Mouse (Mus musculus): ENCODE measurements at regions not wholly inside any gene's neighbourhood (a gene's known extent, or its start where the extent isn't known, plus 50 kb on each side); places are given as distances from the start of the nearest gene placed in this dataset.
"Not testable (repeated sequence)": the region's sequence is repeated elsewhere in the genome, so short reads cannot be mapped to it uniquely, and the experiment has no call there.

DNA sequence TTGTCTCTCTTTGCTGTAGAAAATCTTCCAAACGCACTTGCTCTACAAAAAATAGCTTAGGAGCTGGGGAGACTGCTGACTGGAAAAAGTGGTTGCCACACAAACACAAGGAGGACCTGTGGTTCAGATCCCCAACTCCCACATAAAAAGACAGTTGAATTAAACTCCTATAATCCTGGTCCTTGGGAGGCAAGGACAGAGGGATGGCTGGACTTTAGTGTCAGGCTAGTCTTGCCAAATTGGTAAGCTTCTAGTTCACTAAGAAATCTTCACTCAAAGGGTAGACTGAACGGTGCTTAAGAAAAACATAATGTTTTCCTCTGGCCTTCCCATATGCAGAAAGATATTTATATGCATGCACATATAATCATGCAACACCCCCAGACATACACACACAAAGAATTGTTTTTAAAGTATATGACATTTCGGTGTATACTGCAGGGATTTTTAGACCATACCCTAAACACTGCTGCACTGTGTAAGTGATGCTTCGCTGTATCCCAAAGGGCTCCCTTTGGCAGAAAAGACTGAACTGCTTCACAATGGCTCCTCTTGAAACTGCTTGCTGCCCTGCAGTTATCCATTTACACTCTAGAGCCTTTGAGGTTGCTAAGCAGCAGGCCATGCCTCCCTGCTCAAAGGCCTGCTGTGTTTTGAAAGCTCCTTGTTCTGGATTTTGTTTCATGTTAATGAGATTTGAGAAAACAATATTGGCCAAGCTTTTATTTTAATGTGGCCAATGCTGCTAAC lies 1299.3 kb downstream of the Zfp704 start:
- no peak for DNase-seq

DNA sequence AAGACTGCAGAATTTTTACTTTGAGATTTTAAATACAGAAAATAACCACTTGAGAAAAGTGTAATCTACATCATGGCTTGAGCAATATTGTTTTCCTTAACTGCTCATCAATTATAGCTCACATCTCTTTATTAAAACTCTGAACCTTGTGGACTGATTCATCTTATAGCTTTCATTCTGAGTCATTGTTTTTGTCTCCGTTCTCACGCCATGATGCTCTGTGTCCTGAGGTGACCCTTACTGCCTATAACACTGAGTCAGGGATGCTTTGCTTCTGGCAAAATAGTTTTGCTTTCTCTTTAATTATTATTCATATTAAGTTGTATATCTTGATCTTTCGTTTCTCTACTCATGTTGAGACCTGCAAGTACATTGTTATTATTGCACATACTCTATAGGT lies 1302.6 kb downstream of the Zfp704 start:
- DNase-seq = no peak

DNA sequence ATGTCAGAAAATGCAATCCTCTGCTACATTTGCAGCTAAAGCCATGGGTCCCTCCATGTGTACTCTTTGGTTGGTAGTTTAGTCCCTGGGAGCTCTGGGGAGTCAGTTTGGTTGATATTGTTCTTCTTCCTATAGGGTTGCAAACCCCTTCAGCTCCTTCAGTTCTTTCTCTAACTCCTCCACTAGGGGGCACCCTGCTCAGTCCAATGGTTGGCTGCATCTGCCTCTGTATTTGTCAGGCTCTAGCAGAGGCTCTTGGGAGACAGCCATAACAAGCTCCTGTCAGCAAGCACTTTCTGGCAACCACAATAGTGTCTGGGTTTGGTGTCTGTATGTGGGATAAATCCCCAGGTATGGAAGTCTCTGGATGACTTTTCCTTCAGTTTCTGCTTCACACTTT lies 1305.1 kb downstream of the Zfp704 start:
- DNase-seq = no peak

DNA sequence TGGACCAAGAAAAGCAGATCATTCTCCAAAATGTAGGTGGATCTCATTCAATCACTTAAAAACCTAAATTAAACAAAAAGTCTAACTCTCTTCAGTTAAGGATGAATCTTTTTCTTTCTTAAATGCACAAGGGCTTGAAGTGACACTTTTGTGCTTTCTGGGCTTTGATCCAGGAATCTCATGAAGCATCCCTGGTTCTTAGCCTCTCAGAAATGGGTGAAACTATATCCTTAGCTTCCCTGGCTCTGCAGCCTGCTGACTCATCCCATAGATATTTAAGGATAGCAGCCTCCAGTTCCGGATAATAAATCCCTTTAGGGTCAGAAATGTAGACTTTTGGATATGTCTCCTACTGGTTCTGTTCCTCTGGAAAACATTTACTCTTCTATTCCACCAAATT lies 1316.8 kb downstream of the Zfp704 start:
- no peak for DNase-seq

DNA sequence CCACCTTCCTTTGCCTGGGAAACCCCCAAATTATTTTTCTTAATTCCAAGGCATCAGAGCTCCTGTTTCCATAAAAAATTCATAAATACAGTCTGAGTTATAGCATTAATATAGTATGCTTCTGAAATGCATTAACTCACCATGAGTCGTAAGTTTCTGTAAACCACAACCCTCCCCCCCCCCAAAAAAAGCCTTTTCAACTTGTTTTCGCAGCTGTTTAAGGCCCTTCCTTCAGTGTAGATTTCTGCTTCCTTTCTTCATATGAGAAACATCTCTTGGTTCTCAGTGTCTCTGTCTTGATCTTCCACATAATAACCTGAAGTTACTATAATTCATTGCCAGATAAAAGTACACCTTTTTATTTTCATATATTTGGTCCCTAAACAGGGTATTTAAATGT lies 1320.3 kb downstream of the Zfp704 start:
- no peak for DNase-seq

DNA sequence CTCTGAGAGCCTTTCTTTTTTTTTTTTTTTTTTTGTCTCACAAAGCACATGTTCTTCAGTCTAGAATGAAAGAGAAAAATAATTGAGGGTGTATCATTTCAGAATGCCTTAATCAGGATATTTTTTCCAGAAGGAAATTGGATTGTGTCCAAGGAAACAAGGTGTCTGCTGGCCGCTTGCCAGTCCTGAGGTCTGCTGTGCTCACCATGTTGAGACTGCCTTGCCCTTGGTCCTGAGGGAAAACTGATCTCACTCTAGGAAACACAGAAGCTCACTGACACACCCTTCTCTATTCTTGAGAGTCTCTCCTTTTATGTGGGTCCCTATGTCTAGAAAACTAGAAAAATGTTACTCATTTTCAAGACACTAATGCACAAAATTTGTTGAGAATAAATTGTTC lies 1321.4 kb downstream of the Zfp704 start:
- peak; percentile 4 for DNase-seq

DNA sequence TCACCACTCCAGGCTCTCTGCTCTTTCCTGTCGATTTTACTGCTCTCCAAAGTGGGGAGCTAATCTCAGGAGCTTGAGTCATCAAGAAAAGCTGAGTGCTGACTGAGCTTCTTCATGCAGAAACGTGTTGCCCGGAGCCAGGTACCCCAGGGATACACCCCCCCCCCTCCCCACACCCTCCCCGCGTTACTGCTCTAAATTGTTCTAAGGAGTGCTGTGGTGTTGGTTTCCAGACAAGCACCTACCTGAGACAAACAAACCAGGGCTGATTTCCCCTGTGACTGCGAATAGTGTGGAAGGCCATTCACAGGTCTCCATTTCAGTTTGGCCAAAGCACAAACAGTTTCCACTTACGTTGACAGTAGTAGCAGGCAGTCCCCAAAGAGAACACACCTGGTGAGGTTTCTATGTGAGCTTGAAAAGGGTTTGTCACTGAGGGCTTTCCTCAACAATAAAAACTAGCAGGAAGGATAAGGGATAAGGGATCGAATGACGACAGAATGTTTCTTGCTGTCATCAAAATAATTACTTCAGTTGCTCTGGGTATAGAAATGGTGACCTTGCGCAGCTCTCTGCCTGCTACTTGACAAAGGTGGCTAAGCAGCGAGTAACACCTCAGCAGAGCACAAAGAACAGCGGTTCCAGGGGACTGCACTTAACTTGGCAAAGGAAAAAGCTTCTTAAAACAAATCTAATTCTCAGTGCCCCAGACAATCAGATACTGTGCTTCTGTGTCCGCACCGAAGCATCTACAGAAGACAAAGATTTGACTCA lies 1325.0 kb downstream of the Zfp704 start:
- no peak for DNase-seq

DNA sequence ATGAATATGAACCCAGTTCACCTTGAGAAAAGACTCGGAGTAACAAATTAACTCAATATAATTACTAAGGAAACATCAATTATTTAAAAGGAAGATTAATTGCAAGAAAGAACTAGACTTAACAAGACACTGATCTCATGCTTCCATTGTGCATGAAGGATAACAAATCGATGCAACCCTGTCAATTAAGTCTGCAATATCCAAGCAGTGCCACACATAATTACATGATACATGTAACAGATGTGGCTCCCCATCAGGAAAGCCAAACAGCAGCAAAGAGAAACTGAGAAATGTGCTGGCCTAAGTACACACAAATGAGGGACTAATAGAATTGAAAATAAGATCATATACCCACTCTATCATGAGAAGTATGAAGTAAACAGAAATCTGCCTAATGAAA lies 1327.5 kb downstream of the Zfp704 start:
- no peak for DNase-seq

DNA sequence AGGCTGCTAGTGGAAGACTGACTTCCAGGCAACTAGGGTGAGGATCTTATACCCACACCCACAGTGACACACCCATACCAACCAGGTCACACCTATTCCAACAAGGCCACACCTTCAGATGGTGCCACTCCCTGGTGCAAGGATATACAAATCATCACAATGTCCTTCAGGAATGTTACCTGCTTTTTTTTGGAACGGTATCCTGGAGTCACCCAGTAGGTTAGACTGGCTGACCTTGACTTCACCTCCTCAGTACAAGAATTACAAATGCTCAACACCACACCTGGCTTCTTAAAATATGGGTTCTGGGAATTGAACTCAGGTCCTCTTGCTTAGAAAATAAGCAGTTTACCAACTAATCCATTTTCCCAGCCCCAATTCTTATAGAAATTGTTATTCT lies 1333.2 kb downstream of the Zfp704 start:
- no peak for DNase-seq

DNA sequence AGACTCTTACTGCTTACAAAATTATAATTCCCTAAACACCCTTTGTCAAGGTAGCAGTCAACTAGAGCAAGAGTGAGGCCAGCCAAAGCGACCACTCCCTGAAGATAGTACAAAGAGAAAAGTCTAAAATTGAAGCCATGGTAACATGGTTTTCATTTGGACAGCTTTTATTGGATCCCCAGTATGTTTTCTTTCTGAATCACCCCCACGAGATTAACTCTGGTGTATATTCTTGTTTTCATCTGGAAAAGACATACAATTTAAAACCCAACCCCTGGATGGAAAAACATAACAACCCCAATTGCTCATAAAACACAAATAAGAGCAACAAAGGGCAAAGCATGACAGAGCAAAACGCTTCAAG lies 1339.0 kb downstream of the Zfp704 start:
- DNase-seq = no peak

DNA sequence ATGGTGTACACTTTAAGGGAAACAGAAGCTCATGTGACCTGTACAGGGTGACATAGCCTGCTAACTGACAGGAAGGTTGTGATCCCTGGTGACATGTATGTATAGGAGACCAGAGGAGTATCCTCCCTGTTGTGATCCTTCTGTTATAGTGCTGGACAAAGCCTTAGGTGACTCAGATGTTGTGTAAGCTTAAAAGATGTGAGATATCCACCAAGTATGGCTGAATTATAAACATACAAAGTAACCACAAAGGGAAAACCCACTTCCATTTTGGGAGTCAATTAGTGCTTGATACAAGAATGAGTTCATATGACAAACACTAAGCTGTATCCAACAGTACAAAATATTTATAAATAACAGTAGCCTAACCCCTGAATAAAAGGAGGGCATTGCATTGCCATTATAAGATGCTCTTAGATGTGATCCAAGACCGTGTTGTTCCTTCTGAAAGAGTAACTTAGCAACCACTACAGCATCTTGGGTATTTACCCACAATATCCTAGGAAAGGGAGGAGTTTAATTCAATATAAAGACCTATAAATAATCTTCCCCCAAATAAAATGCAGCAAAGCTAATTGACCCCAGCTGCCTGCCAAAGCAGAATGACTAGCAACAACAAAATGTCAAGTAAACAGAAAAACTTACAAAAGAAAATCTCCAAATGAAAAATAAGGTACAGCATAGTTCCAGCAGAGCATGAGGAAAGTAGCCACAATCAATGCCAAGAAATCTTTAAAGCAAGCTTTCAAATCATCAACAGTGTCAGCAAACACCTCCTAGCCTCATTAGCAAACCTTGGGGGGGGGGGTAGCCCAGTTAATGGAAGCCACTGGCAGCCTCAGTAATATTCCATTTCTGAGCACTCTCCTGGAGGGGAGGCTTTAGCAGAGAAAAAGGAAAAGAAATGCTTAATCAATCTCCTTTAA lies 1339.6 kb downstream of the Zfp704 start:
- DNase-seq = no peak

DNA sequence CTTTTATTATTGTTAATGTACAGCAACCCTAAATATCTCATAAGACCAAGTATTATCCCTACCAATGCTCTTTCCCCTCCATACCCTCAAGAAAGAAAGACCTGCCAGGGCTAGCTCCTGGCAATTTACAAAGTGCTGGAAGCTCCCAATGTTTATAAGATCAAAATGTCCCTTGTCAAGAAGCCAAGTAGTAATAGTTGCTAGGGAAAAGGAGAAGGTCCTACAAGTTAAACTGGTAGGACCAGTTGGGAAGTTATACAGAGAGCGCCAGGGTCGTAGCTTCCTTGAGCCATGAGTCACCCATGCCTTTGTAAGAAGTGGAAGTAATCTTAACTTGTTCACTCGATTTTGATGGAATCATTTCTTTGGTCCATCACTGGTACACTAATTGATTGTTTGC lies 1344.1 kb downstream of the Zfp704 start:
- DNase-seq = no peak

DNA sequence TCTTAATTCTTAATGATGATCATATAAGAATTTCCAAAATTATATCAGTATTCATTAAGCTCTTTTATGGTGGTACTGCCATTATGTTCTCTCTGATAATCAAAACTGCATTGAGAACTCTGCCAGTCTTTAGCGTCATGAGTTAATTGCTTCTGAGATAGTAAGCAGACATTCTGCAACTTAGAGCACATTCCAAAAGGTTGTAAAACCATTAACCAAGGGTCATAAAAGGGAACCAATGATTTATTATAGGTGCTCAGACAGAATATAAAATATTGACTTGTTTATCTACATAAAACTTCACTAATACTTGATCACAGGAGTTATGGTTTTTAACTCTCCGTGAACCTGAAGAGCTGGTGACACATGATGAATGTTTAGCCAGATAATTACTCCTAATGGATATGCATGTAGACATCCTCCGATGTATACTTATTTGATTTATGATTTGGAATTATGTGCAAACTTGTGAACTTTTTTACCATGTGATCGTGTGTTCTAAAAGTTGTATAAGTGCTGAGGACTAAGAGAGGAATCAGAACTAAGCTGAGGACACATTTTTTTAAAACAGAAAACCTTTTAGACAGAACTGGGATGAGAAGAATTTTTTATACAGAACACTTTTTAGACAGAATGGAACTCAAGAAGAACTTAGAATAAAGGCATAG lies 1345.4 kb downstream of the Zfp704 start:
- DNase-seq = no peak

DNA sequence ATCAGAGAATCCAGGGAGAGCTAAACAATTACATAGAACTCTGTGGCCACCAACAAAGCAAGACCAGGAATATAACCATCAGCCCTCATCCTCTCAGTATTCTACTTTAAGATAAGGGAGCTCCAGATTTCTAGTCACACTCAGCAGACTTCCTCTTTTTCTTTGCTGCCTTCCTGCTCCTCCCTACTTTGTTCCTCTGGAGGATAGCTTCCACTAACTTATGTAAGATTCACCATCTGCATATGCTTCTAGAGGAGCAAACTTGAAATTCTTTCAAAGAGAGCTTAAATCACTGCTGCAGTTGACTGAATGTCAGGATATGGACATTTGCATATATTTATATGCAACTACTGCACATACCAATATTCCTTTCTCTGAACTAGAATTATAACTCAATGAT lies 1352.6 kb downstream of the Zfp704 start:
- DNase-seq = no peak

DNA sequence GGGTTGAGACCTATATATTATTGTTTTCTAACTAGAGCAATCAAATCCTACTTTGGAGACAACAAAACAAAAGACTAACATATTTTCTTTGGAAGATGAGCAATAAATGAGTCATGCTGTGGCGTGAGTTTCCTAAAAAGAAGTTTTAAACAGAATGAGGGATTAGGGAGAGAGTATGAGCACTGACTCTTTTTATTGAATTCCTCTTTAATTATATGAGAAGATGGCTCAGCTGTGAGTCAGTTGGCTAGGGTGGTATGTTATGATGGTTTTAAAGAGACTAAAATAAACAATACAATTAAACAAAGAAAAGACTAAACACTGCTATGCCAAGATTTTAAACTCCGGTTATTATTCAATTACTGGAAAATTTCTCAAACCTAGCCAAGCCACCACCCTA lies 1357.6 kb downstream of the Zfp704 start:
- no peak for DNase-seq

DNA sequence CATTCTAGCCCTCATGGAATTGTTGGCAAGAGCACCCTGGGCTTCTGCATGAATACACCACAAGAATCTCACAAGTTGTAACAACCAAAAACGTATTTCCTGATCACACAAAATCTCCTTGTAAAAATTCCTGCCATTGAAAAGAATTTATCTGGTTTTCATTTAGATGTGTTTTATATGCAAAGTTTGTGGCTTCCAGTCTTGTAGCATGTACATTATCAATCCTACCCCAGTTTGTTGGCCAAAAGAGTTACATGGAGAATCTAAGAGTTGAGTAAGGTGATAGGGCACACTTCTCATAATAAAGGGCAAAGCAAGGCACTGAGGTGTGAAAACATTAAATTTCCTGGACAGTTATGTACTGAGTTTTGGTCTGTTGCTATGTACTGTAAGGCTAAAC lies 1361.0 kb downstream of the Zfp704 start:
- no peak for DNase-seq

DNA sequence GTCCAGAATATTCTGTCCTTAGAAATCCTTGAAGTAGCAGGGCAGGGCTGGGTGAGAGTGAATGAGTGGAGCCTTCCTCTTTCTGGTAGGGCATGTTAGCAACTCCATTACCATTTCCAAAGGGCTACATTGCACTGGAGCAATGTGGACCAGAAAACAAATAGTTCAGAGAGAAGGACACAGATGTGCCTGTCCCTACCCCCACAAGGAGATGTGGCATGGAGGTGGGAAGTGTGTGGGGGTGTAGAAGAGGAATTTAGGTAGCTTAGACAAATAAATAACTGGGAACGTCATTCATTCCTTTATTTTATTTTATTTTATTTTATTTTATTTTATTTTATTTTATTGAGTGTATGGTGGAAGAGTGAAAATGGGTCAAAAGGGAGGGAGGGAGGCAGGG lies 1364.1 kb downstream of the Zfp704 start:
- DNase-seq = peak; percentile 7

DNA sequence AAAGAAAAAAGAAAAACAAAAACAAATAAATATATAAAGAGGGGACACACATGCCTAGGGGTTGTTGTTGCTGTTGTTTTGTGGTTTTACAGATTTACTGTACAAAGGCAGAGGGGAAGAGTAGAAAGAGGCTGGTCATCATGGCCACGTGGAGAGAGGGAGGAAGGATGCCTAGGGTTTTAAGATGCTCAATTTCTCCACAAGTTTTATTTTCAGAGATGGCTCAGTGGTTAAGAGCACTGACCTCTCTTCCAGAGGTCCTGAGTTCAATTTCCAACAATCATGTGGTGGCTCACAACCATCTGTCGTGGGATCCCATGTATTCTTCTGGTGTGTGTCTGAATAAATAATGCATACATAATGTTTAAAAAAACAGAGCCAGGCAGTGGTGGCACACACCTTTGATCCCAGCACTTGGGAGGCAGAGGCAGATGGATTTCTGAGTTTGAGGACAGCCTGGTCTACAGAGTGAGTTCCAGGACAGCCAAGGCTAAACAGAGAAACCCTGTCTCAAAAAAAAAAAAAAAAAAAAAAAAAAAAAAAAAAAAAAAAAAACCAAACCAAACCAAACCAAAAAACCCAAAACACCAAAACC lies 1364.6 kb downstream of the Zfp704 start:
- peak; percentile 4 for DNase-seq

DNA sequence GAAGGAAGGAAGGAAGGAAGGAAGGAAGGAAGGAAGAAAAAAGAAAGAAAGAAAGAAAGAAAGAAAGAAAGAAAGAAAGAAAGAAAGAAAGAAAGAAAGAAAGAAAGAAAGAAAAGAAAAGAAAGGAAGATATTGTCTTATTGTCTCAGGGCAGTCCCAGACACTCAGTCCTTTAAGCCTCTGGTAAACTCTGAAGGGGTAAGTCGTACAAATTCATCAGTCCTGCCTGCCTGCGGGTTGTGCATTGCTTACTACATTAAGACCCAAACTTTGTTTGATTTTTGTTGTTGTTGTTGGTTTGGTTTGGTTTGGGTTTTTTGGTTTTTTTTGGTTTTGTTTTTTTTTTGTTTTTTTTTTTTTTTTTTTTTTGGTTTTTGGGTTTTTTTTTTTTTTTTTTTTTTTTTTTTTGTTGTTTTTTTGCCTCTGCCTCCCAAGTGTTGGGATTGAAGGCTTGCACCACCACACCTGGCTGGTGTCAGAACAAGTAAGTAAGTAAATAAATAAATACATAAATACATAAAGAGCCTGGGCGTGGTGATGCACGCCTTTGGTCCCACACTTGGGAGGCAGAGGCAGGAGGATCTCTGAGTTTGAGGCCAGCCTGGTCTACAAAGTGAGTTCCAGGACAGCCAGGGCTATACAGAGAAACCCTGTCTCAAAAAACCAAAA lies 1365.2 kb downstream of the Zfp704 start:
- DNase-seq = not testable (repeated sequence)

DNA sequence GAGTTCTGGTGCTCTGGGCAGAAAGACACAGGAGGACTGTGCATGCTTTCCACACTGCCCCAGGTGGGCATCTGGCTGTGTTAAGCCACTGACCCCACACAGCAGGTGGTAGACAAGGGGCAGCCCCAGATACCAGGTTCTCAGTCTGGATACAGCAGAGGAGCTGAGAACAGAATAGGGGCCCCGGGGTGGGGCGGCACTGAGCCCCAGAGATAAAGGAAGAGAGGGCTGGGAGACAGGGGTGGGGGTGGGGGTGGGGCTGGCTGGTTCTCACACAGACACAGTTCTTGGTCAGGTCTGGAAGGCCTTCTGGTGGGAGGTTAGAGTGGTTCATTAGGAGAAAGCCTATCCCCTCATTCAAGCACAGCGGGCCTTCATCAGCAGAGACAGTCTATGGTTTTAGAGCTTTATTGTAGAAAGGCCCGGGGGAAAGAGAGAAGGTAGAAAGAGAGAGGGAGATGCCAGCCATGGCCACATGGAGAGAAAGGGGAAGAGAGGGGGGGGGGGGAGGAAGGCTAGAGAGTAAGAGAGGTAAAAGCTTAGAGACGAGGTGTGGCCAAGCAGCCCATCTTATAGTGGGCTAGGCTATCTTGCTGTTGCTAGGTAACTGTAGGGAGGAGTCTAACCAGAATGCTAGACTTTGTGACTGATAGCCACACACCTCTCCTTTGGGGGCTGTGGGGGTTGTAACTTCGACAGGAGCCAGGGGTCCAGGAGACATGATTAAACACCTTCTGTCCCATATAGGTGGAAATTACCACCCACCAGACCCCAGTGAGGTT lies 1403.1 kb downstream of the Zfp704 start:
- DNase-seq = no peak

DNA sequence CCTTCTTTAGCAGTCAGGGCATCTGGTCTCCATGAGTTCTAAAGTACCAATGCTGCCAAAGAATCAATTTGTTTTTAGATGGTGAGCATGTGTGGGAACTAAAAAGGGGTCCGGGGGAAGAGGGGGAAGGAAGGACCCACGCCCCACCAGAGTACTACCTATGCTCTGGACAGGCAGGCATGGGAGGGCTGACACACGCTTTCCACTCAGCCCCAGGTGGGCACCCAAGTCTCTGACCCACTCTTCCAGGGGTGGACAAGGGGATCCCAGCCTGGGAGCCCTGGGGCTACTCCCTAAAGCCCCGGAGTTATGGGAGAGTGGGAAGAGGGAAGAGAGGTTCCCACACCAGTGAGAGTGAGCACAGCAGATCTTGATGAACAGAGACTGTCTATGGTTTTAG lies 1446.9 kb downstream of the Zfp704 start:
- DNase-seq = no peak
